Mouse (Mus musculus) urinary bladder, postnatal 14 days (tissue): ENCODE data around the gene Zc3h12a.
A peak's percentile ranks its signal among the peaks of the same experiment; 100 is the strongest.

Source experiments
- DNase-seq: peaks from one replicate; pipeline ENCODE4 v3.0.0; 2021; ENCODE audit warnings: low spot score

Zc3h12a gene

DNA sequence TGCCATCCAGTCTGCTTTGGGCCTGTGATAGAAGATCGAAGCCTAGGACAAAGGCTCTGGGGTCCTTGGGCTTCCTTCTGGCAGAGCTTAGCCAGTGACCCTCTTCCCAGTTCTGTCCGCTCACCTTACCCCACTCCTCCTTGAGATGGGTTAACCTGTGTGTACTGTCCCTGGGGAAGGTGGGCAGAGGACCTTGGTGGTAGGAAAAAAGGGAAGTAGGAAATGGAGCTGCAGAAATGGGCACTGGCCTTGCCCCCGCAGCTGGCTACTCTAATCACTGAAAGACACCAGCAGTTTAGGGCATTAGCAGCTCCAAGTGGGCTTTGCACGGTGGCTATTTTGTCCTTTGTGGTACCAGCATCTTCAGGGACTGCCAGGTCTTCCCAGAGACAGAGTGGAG, 12.6 kb downstream of the Zc3h12a start:
- no peak for DNase-seq

- DNase-seq: peak; percentile 89
Observed at GRCm38 (mm10) chr4:125114638-125115037, 13.0 kb downstream of the Zc3h12a start.

GRCm38 (mm10) chr4:125105354-125105753, 22.3 kb downstream of the Zc3h12a start:
- no peak for DNase-seq

GRCm38 (mm10) chr4:125101334-125101733, 26.3 kb downstream of the Zc3h12a start:
- no peak for DNase-seq

DNA sequence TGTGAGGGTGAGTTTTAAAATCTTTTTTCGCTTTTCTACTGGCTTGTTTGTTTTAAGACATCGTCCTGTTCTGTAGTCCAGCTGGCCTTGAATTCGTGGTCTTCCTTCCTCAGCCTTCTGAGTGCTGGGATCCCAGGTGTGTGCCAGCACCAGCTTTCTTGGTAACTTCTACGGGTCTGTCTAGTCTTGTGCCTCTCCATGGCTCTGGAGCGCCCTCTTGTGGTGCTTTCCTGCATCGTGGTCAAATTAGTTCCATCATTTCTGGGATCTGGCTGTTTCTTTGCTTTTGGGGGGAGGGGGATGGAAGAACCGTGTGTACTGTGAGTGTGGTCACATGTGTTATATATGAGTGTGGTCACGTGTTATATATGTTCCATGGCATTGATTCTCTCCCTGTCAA, 28.2 kb downstream of the Zc3h12a start:
- DNase-seq: peak; percentile 84

- no peak for DNase-seq
Observed at GRCm38 (mm10) chr4:125097412-125097811, 30.2 kb downstream of the Zc3h12a start.

DNA sequence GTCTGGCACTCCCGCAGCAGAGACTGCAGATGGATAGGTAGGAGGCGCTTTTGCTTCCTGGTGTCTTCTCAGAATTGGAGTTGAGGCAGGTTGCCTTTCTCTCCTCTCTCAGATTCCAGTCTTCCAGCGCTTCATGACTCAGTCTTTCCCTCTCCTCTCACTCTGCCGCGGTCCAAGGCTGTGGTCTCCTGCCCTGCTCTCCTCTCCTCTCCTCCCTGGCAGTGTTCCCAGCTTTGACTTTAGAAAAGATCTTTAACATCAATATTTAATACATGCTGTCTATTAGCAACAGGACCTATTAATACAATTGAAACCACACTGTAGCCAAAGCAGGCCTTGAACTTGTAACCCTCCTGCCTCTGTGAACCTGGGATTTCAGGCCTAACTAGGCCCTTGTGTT, 31.6 kb downstream of the Zc3h12a start:
- no peak for DNase-seq

- DNase-seq: no peak
Observed at GRCm38 (mm10) chr4:125093031-125093430, 34.6 kb downstream of the Zc3h12a start.

GRCm38 (mm10) chr4:125085346-125085841, 42.2 kb downstream of the Zc3h12a start:
- peak; percentile 77 for DNase-seq

DNA sequence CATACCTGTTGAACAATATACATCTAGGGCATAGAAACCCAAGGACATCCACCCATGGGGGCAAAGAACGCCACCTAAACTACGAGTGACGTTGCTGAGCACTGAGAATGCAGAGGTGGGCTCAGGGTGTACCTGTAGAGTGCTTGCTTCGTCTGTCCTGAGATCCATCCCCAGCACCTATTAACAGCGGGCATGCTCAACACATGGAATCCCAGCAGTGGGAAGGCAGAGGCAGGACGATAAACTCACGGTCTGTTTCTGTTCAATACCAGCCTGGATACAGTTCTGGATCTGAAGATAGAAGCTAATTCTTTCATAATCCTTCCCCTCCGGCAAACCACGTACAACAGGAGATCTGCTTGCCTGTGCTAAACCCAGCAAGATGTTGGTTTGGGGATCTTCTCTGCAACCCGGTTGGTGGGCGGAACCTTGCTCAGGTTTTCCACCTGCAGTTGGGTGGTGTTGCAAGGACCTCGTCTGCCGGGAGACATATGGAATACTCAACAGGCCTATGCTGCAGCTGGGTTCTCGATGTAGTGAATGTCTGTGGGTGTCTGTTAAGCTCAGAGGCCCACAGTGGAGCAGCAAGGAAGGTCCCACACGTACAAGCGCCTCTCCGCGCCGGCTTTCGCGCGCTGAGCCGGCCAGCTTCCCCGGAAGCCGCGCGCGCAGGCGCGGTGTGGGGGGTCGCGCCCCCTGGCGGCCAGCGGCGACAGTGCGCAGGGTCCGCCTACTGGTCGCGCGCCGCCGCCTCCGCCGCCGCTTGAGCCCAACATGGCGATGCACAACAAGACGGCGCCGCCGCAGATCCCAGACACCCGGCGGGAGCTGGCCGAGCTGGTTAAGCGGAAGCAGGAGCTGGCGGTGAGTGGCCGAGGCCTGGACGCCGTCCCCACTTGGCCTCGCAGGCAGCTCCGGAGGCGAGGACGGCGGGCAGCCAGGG, 43.0 kb downstream of the Zc3h12a start, which contains the start of gene Meaf6:
Gene Meaf6, plus strand, starts transcription at position 732 of the 943 bp plus-strand sequence.
- peak; percentile 90 for DNase-seq

- no peak for DNase-seq
Observed at GRCm38 (mm10) chr4:125078698-125079097, 48.9 kb downstream of the Zc3h12a start.

DNA sequence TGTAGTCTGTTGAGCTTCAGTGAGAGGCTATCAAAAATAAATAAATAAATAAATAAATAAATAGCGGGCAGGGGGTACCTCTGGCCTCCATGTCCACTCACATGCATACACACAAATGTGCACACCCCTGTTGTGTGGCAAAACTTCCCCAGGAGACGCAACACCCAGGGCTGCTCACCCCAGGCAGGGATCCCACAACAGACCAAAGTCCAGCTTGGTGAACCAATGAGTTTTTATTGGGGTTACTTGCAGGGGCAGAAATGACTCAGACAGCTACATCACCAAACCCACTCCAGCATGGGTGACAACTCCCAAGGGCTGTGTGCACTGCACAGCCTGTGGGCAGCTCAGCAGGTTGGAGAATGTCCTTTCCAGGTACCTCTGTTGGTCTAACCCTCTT, 49.9 kb downstream of the Zc3h12a start:
- no peak for DNase-seq
